Mouse (Mus musculus) mammary gland, adult 2 months (tissue): ENCODE measurements around the gene Tmem160. TPM values are rescaled to one million over a fixed set of nuclear protein-coding genes. Genes with fewer than 3 reads are reported as not detected.

ENCODE experiments used
- polyA plus RNA-seq: library from polyadenylated mRNA; depleted of rRNA; stranded (reverse); fragments of >200 nt; gene quantifications from 2 replicates; pipeline ENCODE4 v1.2.3, GENCODE M21; 2012; ENCODE audit warnings: low replicate concordance; rRNA removed

Tmem160 gene
- 107 and 246 TPM in 2 replicates for polyA plus RNA-seq

GRCm38 (mm10) chr7:16452587-16453073 lies at the start of gene Tmem160:
TSS of gene Tmem160 (plus strand) at chr7:16452779.

DNA sequence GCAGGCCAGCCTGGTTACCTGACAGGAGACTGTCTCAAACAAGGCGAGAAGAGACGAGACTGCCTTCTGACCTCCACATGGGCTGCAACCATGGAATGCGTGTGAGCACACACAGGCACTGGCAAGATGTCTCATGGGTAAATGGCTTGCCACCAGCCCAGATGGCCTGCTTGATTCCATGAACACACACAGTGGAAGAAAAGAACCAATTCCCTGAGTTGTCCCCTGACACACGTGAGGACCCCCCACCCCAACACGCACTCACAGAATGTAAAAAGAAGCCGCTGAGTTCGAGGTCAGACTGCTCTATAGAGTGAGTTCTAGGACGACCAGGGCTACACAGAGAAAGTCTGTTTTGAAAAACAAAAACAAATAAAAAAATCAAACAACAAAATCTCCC lies 25.0 kb downstream of the Tmem160 start, which contains the start of gene Npas1:
Npas1 (minus strand) TSS at position 101 of the 400 bp plus-strand sequence.

Other genes starting within 250 kb of the Tmem160 start
- 30.6 and 48.4 TPM in 2 replicates for gene Dhx34, start 230.7 kb upstream of the Tmem160 start, polyA plus RNA-seq
- 2.2 and 2.4 TPM in 2 replicates for gene C5ar2, start 208.6 kb upstream of the Tmem160 start, polyA plus RNA-seq
- 24.8 and 42.3 TPM in 2 replicates for gene C5ar1, start 193.2 kb upstream of the Tmem160 start, polyA plus RNA-seq
- 26.4 and 112 TPM in 2 replicates for gene Inafm1, start 179.2 kb upstream of the Tmem160 start, polyA plus RNA-seq
- gene Ccdc9, start 166.0 kb upstream of the Tmem160 start, polyA plus RNA-seq: 24.1 and 26.8 TPM in 2 replicates
- 19.3 and 130 TPM in 2 replicates for gene Bbc3, start 144.4 kb upstream of the Tmem160 start, polyA plus RNA-seq
- gene Sae1, start 65.0 kb upstream of the Tmem160 start, polyA plus RNA-seq: 17.2 and 33.4 TPM in 2 replicates
- gene Zc3h4, start 51.9 kb upstream of the Tmem160 start, polyA plus RNA-seq: 33.2 and 54.9 TPM in 2 replicates
- not detected in 2 replicates for gene Npas1, start 24.9 kb downstream of the Tmem160 start, polyA plus RNA-seq
- gene Arhgap35, start 162.2 kb downstream of the Tmem160 start, polyA plus RNA-seq: 20.1 and 23.3 TPM in 2 replicates
- 0.12 TPM in 1 of 2 replicates, not detected in the other for gene Ceacam15, start 222.9 kb downstream of the Tmem160 start, polyA plus RNA-seq